Mouse (Mus musculus) olfactory bulb, adult 2 months (tissue): Measurements from ENCODE around the gene Tango2.

Experiments used
- CTCF ChIP-seq: fragments of 200-500 bp; IDR thresholded peaks from 2 replicates; pipeline ENCODE4 v1.5.1; 2012; ENCODE audit warnings: low read depth, mild to moderate bottlenecking, low read length, moderate library complexity; ENCODE audit not compliant: insufficient read depth
- POLR2A ChIP-seq: fragments of 200-500 bp; IDR thresholded peaks from 2 replicates; pipeline ENCODE4 v1.6.1; 2012; ENCODE audit warnings: mild to moderate bottlenecking, low read depth, low read length, moderate library complexity; ENCODE audit not compliant: insufficient read depth

- TF ChIP-seq CTCF (no peak), POLR2A (no peak)
Observed at GRCm38 (mm10) chr16:18308159-18308558, 39.7 kb downstream of the Tango2 start.
